Mouse (Mus musculus) heart, embryonic 15.5 days (tissue): Measurements from ENCODE around the gene Tmem107. TPM values are rescaled to one million over a fixed set of nuclear protein-coding genes. Genes with fewer than 3 reads are reported as not detected.
A peak's percentile ranks its signal among the peaks of the same experiment; 100 is the strongest.

Experiments
- ATAC-seq: fragments of 200-750 bp; cut with Nextera tagmentation; replicated peaks from 2 replicates; pipeline ENCODE4 v1.8.0; 2017; ENCODE audit warnings: low read depth, moderate TSS enrichment; ENCODE audit not compliant: insufficient number of reproducible peaks, insufficient read depth, low FRiP score
- H3K27ac ChIP-seq: fragments of 300-500 bp; sonication (generic); 2 replicates; pipeline ENCODE4 v1.5.1; 2015; ENCODE audit warnings: mild to moderate bottlenecking, inconsistent platforms
- H3K27me3 ChIP-seq: fragments of 300-500 bp; sonication (generic); 2 replicates; pipeline ENCODE4 v1.6.1; 2015; ENCODE audit warnings: inconsistent platforms
- H3K36me3 ChIP-seq: fragments of 300-500 bp; sonication (generic); 2 replicates; pipeline ENCODE4 v1.6.1; 2015; ENCODE audit warnings: mild to moderate bottlenecking, inconsistent platforms
- H3K4me1 ChIP-seq: fragments of 300-500 bp; sonication (generic); replicated peaks from 2 replicates; pipeline ENCODE4 v1.6.1; 2015; ENCODE audit warnings: inconsistent platforms
- H3K4me2 ChIP-seq: fragments of 300-500 bp; sonication (generic); 2 replicates; pipeline ENCODE4 v1.6.1; 2015; ENCODE audit warnings: inconsistent platforms, mild to moderate bottlenecking, moderate library complexity
- H3K4me3 ChIP-seq: fragments of 300-500 bp; sonication (generic); 2 replicates; pipeline ENCODE4 v1.5.1; 2015; ENCODE audit warnings: mild to moderate bottlenecking, inconsistent platforms
- H3K9ac ChIP-seq: fragments of 300-500 bp; sonication (generic); 2 replicates; pipeline ENCODE4 v1.6.1; 2015; ENCODE audit warnings: mild to moderate bottlenecking, inconsistent platforms
- H3K9me3 ChIP-seq: fragments of 300-500 bp; sonication (generic); replicated peaks from 2 replicates; pipeline ENCODE4 v1.6.1; 2016; ENCODE audit warnings: inconsistent platforms
- WGBS: fragments of 180-500 bp; shearing (Covaris S2); methylation state at CpG from one replicate; pipeline ENCODE4 v1.1.7; 2015; ENCODE audit warnings: mixed read lengths; 5-methylcytosine and 5-hydroxymethylcytosine counted together
- polyA plus RNA-seq: library from polyadenylated mRNA; unstranded; fragments of >200 nt; fragmentation: Nextera tagmentation; extraction: Ambion mirVana; gene quantifications from 2 replicates; pipeline ENCODE4 v1.2.1, GENCODE M21; 2015

The Tmem107 gene
- polyA plus RNA-seq, 1 experiment from 2014 or later = 40.9 TPM

DNA sequence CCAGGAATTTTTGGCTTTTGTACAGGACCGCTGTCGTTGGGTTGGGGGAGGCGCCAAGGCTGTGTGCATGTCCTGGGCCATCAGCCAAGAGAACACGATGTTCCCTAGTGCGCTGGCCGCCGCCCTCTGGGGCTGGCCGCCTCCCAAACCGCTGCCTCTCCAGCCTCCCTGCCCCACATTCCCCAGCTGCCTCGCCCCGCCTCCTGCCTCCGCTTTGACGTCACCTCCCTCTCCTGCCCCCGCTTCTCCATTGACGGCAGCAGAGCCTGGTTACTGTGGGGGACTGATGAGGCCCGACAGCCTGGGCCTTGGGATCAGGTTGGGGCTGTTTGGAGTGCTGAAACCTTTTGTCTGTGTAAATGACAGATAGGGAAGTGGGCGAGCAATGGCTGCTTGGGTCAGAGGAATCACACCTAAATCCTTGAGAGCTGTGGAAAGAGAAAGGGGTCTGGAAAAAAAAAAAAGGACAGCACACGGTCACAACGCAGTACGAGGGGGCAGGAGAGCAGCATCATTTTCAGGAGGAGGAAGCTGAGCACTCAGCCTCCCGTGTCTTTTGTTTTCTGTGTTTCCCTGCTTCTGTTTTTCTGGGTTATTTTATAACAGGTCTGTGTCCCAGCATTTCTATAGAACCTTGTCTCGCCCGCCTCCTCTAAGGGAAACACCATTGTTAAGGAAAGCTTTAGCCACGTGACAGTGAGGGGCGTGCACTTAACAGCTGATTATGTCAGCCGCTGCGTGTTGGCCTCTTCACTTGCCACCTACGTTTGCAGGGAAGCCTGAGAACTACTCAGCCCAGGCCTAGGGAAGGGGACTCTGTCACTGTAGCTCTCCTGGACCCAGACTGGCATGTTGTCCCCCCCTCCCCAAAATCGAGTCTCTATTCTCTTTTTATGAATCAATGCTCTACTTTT, 26.6 kb downstream of the Tmem107 start:
- peak overlapping the region; percentile 86 for H3K9ac ChIP-seq
- peaks cover 25% of the 10 kb centered on the region for H3K36me3 ChIP-seq
- no peaks in the 10 kb centered on the region for H3K27me3 ChIP-seq
- H3K4me2 ChIP-seq = peak overlapping the region; percentile 83
- peak overlapping the region; percentile 73 for H3K4me3 ChIP-seq
- H3K27ac ChIP-seq = peak overlapping the region; percentile 99
- no peaks in the 10 kb centered on the region for H3K9me3 ChIP-seq
- peak; percentile 65 for ATAC-seq
- 2% methylated on average over 29 of the region's 29 CpGs for WGBS
- peaks cover 56% of the 10 kb centered on the region for H3K4me1 ChIP-seq

GRCm38 (mm10) chr11:69098039-69098761, 27.6 kb downstream of the Tmem107 start:
- 24% methylated on average over 8 of the region's 8 CpGs for WGBS
- peaks cover 50% of the 10 kb centered on the region for H3K4me1 ChIP-seq
- ATAC-seq = no peak

DNA sequence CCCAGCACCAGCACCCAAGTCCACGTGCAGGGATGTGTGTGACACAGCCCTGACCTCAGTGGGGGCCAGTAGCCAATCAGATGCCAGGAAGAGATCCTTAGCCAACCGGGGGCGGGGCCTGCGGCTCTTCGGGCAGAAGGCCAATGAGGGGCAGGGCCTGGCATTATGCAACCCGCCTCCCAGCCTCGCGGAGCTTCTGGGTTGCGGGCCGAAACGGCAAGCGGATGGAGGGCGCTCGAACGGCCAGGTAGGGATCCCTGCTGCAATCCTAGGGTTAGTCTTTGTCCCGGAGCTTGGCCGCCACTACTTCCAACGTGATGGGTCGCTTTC, 28.1 kb downstream of the Tmem107 start:
- no peaks in the 10 kb centered on the region for H3K9me3 ChIP-seq
- peak overlapping the region; percentile 99 for H3K27ac ChIP-seq
- no peaks in the 10 kb centered on the region for H3K27me3 ChIP-seq
- H3K4me1 ChIP-seq = peaks cover 48% of the 10 kb centered on the region
- WGBS = 0% methylated on average over 19 of the region's 19 CpGs
- peak; percentile 2 for ATAC-seq
- H3K9ac ChIP-seq = peak overlapping the region; percentile 63
- H3K4me2 ChIP-seq = peak overlapping the region; percentile 83
- H3K4me3 ChIP-seq = peak overlapping the region; percentile 73
- peaks cover 34% of the 10 kb centered on the region for H3K36me3 ChIP-seq

More at GRCm38 (mm10) chr11:69098039-69098761, 27.6 kb downstream of the Tmem107 start:
- Histone ChIP-seq H3K36me3 (peaks cover 29% of the 10 kb centered on the region), H3K4me3 (peak overlapping the region; percentile 73), H3K9ac (peak overlapping the region; percentile 57), H3K27me3 (no peaks in the 10 kb centered on the region), H3K27ac (peak overlapping the region; percentile 99), H3K9me3 (no peaks in the 10 kb centered on the region), H3K4me2 (peak overlapping the region; percentile 83)

- WGBS = under 1% methylated on average over 22 of the region's 22 CpGs
- H3K4me2 ChIP-seq = peak overlapping the region; percentile 83
- H3K9ac ChIP-seq = peak overlapping the region; percentile 63
- no peaks in the 10 kb centered on the region for H3K9me3 ChIP-seq
- peaks cover 42% of the 10 kb centered on the region for H3K4me1 ChIP-seq
- no peaks in the 10 kb centered on the region for H3K27me3 ChIP-seq
- peak overlapping the region; percentile 99 for H3K27ac ChIP-seq
- peak overlapping the region; percentile 73 for H3K4me3 ChIP-seq
- peaks cover 41% of the 10 kb centered on the region for H3K36me3 ChIP-seq
- ATAC-seq = no peak
These were observed 28.7 kb downstream of the Tmem107 start for GRCm38 (mm10) chr11:69099177-69099914.

- WGBS = under 1% methylated on average over 23 of the region's 23 CpGs
These were observed 29.3 kb downstream of the Tmem107 start for GRCm38 (mm10) chr11:69099915-69100345.

DNA sequence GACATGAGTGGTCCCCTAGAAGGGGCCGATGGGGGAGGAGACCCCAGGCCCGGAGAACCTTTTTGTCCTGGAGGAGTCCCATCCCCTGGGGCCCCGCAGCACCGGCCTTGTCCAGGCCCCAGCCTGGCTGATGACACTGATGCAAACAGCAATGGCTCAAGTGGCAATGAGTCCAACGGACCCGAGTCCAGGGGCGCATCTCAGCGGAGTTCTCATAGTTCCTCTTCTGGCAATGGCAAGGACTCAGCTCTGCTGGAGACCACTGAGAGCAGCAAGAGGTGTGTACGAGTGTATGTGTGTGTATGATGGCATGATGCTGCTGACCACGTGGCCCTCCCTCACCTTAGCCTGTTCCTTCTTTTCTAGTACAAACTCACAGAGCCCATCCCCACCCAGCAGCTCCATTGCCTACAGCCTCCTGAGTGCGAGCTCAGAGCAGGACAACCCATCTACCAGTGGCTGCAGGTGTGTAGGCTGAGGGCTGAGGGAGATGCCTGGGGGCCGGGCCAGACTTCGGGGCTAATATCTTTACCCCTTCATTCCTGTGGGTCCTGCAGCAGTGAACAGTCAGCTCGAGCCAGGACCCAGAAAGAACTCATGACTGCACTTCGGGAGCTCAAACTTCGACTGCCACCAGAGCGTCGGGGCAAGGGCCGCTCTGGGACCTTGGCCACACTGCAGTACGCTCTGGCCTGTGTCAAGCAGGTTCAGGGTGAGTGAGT, 30.2 kb downstream of the Tmem107 start:
- no peak for ATAC-seq

More at GRCm38 (mm10) chr11:69099915-69100345, 29.3 kb downstream of the Tmem107 start:
- H3K27ac ChIP-seq = peak overlapping the region; percentile 99
- H3K9ac ChIP-seq = peak overlapping the region; percentile 63
- ATAC-seq = peak; percentile 21
- H3K4me3 ChIP-seq = peak overlapping the region; percentile 73
- H3K4me2 ChIP-seq = peak overlapping the region; percentile 83
- H3K4me1 ChIP-seq = peaks cover 40% of the 10 kb centered on the region
- peaks cover 46% of the 10 kb centered on the region for H3K36me3 ChIP-seq
- no peaks in the 10 kb centered on the region for H3K9me3 ChIP-seq
- H3K27me3 ChIP-seq = no peaks in the 10 kb centered on the region

GRCm38 (mm10) chr11:69101604-69102402, 31.2 kb downstream of the Tmem107 start:
- peaks cover 40% of the 10 kb centered on the region for H3K4me1 ChIP-seq
- H3K4me3 ChIP-seq = no peak overlapping the region
- no peak overlapping the region for H3K27ac ChIP-seq
- H3K36me3 ChIP-seq = peaks cover 65% of the 10 kb centered on the region
- H3K9ac ChIP-seq = no peak overlapping the region
- H3K27me3 ChIP-seq = no peaks in the 10 kb centered on the region
- whole genome bisulfite sequencing = 91% methylated on average over 21 of the region's 21 CpGs
- ATAC-seq = no peak
- no peak overlapping the region for H3K4me2 ChIP-seq
- no peaks in the 10 kb centered on the region for H3K9me3 ChIP-seq

More for the DNA sequence above, 30.2 kb downstream of the Tmem107 start:
- 85% methylated on average over 20 of the region's 20 CpGs for WGBS
- peak overlapping the region; percentile 73 for H3K4me3 ChIP-seq
- peak overlapping the region; percentile 99 for H3K27ac ChIP-seq
- no peaks in the 10 kb centered on the region for H3K27me3 ChIP-seq
- H3K4me2 ChIP-seq = peak overlapping the region; percentile 83
- peaks cover 40% of the 10 kb centered on the region for H3K4me1 ChIP-seq
- H3K9ac ChIP-seq = peak overlapping the region; percentile 63
- H3K9me3 ChIP-seq = no peaks in the 10 kb centered on the region
- H3K36me3 ChIP-seq = peaks cover 55% of the 10 kb centered on the region

DNA sequence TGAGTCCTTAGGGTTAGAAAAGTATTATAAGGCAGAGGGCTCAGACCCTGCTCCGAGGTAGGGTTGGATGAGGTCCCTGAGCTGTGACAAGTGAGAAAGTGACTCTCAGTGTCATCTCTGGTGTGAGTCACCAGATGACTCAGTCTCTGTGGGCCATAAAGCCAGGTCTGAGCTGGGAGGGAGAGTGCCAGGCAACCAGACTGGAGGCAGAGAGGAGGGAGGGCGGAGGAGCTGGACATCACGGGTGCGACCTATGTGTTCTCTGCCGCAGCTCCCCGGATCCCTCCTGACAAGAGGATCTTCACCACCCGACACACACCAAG, 31.8 kb downstream of the Tmem107 start:
- H3K4me3 ChIP-seq = no peak overlapping the region
- no peaks in the 10 kb centered on the region for H3K27me3 ChIP-seq
- ATAC-seq = no peak
- H3K36me3 ChIP-seq = peaks cover 71% of the 10 kb centered on the region
- no peaks in the 10 kb centered on the region for H3K9me3 ChIP-seq
- no peak overlapping the region for H3K9ac ChIP-seq
- peaks cover 37% of the 10 kb centered on the region for H3K4me1 ChIP-seq
- H3K4me2 ChIP-seq = no peak overlapping the region
- no peak overlapping the region for H3K27ac ChIP-seq
- WGBS = 83% methylated on average over 7 of the region's 7 CpGs

GRCm38 (mm10) chr11:69103121-69103520, 32.5 kb downstream of the Tmem107 start:
- Histone ChIP-seq H3K4me2 (no peak overlapping the region), H3K9me3 (no peaks in the 10 kb centered on the region), H3K36me3 (peaks cover 78% of the 10 kb centered on the region), H3K4me1 (peaks cover 30% of the 10 kb centered on the region), H3K4me3 (no peak overlapping the region), H3K27me3 (no peaks in the 10 kb centered on the region), H3K27ac (no peak overlapping the region), H3K9ac (no peak overlapping the region)
- WGBS = 96% methylated on average over 14 of the region's 14 CpGs
- no peak for ATAC-seq
